Mouse (Mus musculus) telencephalon, adult 2 months (tissue): ENCODE data around the gene Smim15.

ENCODE experiments used
- DNase-seq: peaks from one replicate; pipeline ENCODE4 v3.0.0-alpha.2; 2011; ENCODE audit warnings: low read depth, low spot score

Gene Smim15

DNA sequence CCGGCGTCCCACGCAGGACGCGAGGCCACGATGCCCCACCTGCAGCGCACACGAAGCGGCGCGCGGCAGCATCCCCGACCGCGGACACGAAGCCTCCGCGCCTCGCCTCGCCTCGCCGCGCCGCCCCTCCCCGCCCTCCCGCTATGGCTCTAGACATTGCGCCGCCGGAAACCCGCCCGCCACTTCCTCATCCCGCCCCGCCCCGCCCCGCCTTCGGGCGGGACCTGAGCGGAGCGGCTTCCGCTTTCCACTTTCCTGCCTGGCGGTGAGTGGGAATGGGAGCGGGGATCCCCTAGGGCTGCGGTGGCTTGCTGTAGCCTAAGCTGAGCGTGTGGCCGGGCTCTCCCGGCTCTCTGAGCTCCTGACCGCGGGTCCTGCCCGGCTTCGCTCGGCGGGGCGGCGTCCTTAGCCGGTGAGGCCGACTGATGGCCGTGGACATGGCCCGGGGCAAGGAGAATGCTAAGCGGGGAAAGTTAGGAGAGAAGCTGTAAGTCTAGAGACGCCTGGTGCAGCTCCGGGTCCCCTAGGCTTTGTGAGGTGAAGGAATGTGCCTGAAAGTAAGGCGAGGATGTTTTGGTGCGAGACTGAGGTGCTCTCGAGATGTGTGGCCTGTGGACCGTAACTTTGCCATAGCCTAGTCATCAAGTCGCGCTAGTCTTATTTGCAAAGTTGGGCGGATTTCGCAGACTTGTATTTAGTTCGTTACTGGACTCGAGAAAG, at the start of gene Smim15:
TSS of gene Smim15 (plus strand) at position 225 of the 720 bp plus-strand sequence.
- DNase-seq, result no peak

DNA sequence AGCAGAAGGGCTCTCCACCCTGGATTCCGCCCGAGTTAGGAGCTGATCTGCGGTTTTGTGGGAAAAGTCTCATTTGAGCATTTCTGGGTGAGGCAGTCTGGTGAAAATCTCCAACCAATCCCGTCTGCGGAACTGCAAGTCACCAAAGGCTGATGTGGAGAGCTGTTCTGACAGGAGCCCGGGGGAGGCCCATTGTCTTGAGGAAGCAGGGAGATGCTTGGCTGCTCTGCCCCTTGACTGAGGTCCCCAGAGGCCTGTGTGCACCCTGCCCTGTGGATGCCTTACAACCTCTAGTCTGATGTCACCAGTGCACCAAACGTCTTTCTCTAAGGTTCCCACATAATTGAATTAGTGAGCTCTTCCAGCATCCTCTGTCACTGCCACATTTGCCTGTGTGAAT, 49.0 kb upstream of the Smim15 start:
- DNase-seq, result no peak

DNA sequence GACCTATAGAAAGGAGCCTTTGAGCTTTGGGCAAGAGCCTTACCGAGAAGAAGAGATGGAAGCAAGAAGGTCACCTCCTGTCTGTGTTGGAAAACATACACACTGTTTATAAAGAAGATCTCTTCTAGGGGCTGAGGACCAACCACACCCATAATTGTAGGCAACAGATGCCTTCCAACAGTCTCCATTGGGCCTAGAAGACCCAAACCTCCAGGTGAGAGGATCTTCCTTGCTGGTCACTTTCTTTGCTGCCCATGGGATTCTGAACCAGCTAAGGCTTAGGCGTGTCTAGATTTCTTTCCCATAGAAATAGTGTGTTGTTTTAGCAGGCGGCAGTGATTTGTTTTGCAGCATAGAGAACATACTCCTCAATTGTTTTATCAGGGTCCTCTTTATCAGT, 47.9 kb upstream of the Smim15 start:
- DNase-seq, result no peak

DNA sequence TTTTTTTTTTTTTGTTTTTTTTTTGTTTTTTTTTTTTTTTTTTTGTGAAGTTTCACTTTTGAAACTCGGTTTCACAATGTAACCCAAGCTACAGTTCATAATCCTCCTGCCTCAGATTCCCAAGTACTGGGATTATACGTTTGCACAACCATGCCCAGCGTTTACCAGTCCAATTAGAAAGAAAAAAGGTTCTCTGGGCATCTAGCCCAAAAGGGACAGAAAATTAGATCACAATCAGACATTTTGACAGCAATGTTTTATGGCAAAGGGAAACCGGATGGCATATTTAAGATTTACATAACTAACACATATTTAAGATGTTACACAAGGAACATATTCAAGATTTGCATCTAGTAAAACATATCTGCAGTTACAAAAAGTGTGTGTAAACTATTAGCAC, 36.4 kb upstream of the Smim15 start:
- DNase-seq, result no peak

DNA sequence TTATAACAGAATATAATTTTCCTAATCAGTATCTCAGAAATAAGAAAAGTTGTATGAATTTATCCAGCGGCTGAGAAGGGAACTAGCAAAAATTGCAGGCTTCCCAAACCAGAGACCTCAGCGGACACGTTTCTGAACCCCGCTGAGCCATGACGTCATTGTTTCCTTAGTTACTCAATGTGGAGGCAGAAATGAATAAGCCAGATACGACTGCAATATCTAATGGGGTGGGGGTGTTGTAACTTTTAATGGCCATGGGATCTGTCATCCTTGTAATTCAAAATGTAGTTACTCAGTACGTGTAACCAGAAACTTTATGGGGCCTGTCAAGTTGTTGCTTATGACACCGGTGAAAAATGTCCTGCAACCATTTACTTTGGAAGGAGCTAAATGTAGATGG, 31.1 kb upstream of the Smim15 start:
- no peak for DNase-seq

DNA sequence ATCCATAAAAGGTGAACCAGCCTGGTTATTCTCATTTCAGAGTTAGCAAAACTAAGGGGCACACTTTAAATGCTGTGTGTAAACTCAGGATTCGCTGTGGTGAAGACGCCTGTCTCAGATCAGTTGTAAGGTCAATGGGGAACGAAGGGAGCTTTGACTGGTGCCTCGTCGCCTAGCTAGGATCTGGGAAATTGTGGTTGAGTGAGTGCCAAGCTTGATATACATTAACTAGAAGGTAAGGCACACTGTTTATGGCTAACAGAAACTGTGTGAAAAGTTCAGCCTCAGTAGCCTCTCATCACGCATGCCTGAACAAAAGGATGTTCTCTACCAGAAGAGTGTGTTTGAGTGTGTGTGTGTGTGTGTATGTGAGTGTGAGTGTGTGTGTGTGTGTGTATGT, 30.4 kb upstream of the Smim15 start:
- no peak for DNase-seq

DNA sequence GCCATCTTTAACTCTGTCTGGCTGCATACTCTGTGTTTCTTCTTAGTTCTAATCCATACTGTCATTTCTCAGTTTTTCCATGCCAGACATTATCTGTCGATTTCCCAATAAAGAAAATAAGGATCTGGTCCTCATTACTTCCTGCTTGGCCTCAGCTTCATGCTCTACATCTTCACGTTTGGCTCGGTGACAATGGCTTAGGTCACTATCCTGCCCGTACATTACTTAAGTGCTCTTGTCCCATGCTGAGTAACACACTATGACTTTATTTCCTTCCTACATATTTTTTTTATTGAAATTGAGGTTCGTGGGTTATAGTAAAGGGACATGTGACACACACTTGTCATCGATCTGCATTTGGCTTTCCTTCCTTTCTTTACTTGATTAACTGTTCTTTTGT, 29.1 kb upstream of the Smim15 start:
- no peak for DNase-seq

DNA sequence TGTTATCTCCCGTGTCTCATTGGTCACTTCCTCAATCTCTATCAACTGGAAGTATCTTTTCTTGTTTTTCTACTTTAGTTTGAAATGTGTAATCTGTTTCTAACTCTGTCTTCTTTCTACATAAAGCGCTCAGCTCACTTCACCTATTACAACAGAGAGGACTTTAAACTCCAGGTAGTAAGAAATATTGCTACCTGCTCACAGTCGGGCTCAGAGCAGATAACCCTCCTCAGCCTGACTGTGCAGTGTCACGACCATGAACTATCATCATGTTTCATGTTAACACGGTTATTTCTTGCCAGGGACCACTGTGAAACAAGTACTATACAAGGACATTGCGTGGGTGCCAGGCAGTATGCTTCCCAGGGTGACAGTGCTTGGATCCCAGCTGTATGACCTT, 26.9 kb upstream of the Smim15 start:
- no peak for DNase-seq

DNA sequence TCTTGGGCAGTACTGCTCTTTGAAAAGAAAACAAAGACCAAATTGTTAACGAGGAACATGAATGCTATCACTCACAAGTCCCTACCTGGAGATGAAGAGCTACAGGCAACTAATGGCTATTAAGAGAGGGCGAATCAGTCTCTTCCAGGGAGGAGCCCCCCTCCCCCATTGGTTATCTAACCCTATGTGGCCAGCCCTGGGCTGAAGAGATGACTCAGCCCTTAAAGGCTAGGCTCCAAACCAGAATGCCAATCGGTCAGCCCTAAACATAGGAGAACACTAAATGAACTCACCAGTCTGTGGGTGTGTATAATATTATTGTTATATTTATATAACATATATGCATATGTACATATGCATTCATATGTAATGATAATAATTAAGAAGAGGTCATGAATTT, 18.4 kb upstream of the Smim15 start:
- DNase-seq, result no peak

DNA sequence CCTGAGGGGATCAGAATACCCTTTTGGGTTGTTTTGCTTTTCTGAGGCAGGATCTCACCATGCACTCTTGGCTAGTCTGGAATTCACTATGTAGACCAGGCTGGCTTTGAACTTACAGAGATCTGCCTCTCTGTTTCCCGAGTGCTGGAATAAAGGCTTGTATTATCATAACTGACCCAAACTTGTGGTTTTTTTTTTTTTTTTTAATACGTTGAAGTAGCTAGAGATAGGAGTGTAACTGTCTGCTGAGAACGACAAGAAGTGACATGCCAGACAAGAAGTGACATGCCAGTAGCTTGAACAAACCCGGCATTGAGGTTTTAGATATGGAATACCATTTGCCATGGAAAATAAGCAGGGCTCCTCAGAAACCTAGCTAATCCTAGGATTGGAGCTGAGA, 11.5 kb upstream of the Smim15 start:
- DNase-seq, result no peak

DNA sequence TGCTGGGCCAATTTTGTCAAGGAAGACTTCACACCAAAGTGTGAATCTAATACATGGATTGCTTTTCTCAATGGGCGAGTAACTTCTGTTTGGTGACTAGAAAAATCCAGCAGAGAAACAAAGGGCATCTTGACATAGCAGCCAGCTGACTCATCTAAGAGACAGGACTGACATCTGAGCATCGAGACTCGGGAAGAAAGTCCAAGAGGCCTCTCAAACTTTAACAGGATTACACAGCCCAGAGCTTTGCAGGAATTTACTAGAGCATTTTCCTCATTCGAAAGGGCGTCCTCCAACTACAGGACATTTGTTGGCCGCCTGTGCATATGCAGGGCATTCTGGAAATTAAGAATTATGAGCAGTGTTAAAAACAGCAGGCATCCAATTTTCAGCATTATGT, 4.9 kb upstream of the Smim15 start:
- no peak for DNase-seq

DNA sequence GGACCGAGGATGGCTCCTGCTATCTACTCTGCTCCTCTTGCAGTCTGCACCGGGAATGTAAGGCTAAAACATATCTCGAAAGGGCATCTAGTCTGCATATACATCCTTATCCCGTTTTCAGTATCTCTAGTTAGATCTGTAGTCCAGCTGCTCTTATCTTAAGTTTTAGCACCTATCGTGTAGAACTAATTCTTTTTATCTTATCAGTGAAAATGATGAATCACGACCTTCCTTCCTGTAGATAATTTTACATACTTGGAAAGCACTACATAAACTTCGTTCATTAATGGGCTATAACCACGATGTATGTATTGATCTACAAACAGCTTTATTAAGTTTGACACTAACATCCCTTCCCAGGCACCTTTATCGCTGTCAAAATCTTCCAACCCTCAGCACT, 4.3 kb upstream of the Smim15 start:
- DNase-seq, result no peak

DNA sequence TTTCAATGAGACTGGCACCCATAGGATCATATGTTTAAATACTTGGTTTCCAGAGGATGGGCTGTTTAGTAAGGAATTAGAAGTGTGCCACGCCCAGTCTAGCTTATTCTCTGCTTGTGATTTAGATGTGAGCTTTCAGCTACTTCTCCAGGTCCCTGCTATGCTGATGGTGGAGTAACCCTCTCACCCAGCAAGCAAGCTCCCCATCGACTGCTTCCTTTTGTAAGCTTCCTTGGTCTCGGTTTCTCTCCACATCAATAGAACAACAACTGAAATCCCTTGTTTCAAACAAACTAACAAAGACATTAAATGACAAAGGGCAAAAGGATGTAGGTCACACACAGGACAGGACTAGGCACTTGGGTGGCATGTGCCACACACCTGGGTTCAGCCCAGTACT, 3.8 kb upstream of the Smim15 start:
- DNase-seq, result no peak

DNA sequence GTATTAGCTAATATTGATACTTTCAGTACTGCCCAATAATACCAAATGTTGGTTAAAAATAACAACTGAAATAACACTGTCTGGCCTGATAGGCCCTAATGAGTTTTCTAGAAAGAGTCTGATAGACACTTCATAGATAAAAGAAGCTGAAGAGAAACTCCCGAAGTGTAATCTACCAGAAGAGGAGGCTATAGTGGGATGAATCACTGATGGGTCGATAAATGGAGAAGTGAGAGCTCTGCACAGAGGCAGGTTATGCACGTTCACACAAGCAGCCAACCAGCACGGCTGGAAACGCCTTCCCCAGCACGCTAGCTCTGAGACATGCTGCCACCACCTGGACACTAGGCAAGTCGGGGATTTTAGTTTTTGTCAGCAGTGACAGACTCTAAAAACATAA, 2.9 kb upstream of the Smim15 start:
- DNase-seq, result peak; percentile 73

DNA sequence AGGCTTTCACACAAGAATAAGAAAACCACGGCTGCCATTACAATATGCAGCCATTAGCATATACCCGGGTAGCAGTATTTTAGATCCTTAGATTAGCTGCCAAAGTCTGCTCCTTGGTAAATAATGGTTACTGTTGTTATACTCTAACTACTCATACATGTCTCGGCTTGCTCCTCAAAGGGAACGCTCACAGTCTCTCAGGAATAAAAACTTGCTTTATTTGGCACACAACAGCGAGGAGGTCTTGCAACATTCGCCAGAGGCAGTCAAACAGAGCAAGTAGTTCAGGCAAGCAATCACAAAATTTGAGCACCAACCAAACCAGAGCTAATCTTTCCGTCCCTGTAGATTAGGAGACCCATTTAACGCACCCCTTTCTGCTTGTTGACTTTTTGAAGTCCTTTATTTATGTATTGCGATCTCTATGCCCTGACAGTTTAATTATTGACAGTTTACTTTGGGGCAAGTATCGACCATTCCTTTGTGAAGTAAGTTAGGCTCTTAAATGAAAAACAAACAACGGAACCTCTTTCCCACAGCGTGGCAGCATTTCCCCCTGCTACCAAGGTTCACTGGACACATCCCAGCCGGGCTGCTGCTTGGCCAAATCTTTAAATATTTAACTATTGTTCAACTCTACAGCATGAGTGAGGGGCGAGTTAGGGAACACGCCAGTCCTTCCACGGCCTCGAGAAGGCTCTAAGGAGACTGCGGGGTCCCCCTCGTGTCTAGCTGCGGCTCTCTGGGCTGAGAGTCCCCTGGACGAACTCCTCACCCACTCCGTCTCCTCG, 620 bp upstream of the Smim15 start:
- DNase-seq, result no peak

DNA sequence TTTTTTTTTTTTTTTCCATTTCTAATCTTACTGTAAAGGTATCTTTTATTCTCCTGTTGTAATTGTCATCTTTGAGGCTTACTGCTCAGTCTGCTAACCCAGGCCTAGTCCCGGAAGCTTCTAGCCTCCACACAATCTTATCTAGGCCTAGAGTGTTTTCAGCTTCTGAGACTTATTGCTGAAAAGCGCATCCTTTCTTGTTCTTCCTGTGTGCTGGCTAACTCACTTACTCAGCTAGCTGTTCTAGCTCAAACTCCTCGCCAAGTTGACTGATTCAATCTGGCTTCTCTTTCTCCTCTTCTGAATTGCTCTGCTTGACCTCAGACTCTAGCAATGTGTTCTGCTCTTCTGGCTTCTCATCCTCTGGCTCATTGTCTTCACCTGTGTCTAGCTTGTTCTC, 1.4 kb downstream of the Smim15 start:
- DNase-seq, result no peak

DNA sequence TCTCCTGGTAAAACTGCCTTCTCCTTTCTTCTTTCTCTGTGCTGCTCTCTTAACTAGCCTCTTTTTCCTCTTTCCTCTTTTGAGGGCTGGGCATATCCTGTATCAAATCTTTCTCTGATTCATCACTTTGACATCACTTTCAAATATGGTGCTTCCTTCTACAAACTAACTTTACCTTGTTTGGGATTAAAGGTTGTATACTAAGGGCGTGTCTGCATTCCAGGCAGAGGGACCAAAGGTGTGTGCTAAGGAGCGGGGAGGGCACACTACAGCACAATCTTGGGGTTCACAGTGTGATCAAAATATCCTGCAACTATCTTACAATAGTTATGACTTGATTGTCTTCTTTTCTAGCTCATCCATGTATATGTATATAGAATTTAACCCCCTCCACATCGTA, 1.8 kb downstream of the Smim15 start:
- DNase-seq, result no peak

DNA sequence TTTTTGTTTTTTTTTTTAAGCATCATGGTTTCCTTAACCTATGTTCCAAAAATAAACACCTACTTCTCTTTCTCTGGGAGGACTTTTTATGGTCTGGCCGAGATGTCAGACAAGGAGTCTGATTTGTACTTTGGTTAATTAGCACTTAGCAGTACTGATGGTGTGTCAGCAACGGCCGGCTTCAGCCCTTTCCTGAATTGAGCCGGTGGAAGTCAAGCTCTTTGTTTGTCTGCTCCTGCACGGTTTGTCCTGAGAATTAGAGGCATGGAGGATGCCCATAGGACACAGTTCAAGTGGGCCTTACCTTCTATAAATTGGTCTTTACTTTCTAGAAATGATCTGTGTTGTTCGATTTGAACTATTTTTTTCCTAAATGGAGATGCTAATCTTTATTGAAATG, 2.6 kb downstream of the Smim15 start:
- no peak for DNase-seq

DNA sequence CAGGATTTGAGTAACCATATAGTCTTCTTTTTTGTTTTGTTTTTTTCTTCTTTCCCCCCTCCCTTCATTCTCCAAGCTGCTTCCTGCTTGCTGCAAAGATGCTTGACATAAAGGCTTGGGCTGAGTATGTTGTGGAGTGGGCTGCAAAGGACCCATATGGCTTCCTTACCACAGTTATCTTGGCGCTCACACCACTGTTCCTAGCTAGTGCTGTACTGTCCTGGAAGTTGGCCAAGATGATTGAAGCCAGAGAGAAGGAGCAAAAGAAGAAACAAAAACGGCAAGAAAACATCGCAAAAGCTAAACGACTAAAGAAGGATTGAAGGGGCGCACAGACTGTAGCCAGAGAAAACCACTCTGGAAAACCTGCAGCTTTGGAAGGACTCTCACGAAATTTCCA, 3.1 kb downstream of the Smim15 start:
- DNase-seq, result no peak

DNA sequence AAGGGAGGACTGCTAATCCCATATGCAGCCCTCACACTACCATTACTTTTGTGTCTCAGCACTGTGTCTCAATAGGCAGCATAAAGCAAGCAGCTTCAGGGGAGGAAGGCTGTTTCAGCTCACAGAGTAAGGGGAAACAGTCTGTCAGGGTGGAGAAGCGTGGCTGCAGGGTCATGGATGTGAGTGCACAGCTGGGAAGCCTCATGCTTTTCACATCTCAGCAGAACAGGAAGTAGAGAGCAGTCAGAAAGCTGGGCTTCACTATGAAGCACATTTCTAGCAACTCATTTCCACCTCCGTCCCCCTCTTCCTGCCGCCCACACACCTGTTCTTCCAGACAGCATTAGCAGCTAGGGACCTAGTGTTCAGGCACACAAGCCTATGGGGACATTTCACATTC, 12.7 kb downstream of the Smim15 start:
- no peak for DNase-seq

DNA sequence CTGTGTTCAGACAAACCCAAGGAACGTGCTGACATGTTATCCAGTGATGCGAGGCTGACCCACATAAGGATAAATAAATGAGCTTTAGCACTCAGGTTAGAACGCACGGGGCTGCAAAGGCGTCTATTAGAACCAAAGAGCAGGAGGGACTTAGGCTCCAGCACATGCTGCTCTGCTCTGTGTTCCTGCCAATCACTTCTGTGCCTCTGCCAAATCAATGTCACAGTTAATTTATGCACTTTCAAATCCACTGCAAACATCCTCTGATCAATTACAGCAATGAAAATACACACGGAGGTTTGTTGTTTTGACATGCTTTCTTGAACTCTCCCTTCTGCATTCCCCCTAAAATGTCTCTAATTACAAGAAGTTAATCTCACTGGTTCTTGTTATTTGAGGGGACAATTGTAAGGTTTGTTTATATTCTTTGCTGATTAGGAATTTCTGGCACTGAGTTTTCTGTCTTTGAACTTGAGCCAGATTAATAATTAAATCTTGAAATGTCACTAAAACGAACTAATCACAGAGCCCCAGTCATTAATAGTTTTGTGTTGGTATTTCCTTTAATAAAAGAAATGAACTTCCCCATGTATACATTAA, 16.1 kb downstream of the Smim15 start:
- DNase-seq, result no peak

DNA sequence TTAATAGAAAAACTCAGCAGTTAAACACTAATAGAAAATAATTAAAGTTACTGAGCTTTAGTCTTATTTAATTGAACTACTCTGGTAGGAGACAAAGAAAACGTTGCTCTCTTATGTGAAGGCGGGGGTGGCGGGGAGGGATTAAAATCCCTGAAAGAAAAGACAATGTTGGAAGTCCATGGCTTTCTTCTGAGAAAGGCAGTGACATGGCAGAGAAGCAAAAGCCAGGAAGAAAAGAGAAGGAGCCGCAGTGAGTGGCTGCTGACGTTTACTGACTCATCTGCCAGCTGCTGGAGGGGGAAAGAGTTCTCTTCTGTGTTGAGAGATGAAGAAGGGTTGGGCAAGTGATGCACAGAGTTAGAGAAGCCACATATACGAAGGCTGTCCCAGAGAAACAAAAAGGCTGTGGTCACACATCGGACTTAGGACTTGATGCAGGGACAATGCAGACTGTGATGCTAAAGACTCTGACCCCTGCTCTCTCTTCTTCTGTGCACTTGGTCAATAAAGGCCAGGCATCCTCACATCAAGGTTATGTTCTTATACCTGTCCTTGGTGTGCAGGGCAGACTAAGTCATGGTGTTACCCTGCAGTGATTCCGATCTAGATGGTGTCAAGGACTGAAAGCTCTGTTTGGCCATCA, 16.8 kb downstream of the Smim15 start:
- DNase-seq, result no peak

DNA sequence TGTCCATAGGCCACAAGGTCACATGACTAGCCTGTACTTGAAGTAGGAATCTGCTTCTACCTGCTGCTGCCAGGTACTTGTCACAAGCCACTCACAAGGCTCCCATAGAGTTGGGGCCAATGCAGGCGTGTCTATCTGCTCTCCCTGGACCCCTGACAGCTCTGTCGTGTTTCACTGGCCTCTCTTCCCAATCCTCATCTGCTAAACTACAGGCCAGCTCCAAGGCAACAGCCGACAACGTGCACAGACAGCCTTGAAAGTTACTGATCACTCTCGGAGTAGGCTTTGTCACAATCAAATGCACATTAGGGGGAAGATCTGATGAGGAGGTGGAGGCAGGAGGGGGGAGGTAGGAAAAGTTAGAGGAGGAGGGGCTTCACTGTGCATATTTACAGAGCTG, 18.7 kb downstream of the Smim15 start:
- DNase-seq, result no peak
